8 mouse cellular contexts compared by ENCODE assay signal in genomic region chr3:83872853-83873252, GRCm38 (mm10). TPM values are rescaled to one million over a fixed set of nuclear protein-coding genes. Genes with fewer than 3 reads are reported as not detected.
DNase-seq lines count a peak whose midpoint lies in the region; TF ChIP-seq lines count a peak whose summit lies in the region.
"Not testable (repeated sequence)": the region's sequence is repeated elsewhere in the genome, so short reads cannot be mapped to it uniquely, and the experiment has no call there.
"Had no signal": no experiment of that assay in that cellular context is flagged by ENCODE, and none has a peak within 500 bp of the region (broad histone marks: within the 10 kb centered on the region; RNA-seq: fewer than 3 reads in every experiment).

No protein-coding gene starts in this region.

- TF ChIP-seq POLR2A in ES-Bruce4 (IDR thresholded peaks at IDR 0.05; ENCODE audit: insufficient read depth, low read length) = not testable (repeated sequence)

- peaks cover 27% of the 10 kb centered on the region for H3K4me1 ChIP-seq in E14TG2a.4 (replicated peaks; ENCODE audit: low read depth, low read length)
- H3K4me1 ChIP-seq in ES-Bruce4 (ENCODE audit: control insufficient read depth, insufficient read depth, low read length); ES-E14 (ENCODE audit: control insufficient read depth in 2 of 2, insufficient read depth in 2 of 2, low read length in 2 of 2, poor library complexity in 1 of 2): not testable (repeated sequence)

- not testable (repeated sequence) for H3K9ac ChIP-seq in ES-Bruce4 (ENCODE audit: low read depth, poor library complexity, severe bottlenecking); ES-E14 (ENCODE audit: insufficient read depth, low read depth, low read length, poor library complexity, severe bottlenecking)

- peak; percentile 91 for DNase-seq in ES-CJ7 (ENCODE audit: low read depth, low spot score)
- not testable (repeated sequence) for DNase-seq in ES-E14 (ENCODE audit: low read depth, low spot score)
- peak; percentile 95 for DNase-seq in R1 (ENCODE audit: low read depth, low spot score)
- peak; percentile 92 for DNase-seq in ZHBTc4 (ENCODE audit: low read depth, low spot score)

- in situ Hi-C loops in ES-E14 (cut with MboI; ENCODE audit: low sequenced_read_pairs in 2 of 2, unreplicated experiment in 2 of 2) = not testable (repeated sequence)

- 0 out of 2 replicates have a peak overlapping the region, but pooled peaks have one; percentile 39 for H3K4me3 ChIP-seq in E14TG2a.4 (replicated peaks; ENCODE audit: low read length)
- H3K4me3 ChIP-seq in ES-Bruce4 (ENCODE audit: low read depth, low read length); ES-E14 (ENCODE audit: insufficient read depth in 1 of 2, low read depth in 1 of 2, low read length in 2 of 2, poor library complexity in 1 of 2, severe bottlenecking in 1 of 2): not testable (repeated sequence)

- H3K27ac ChIP-seq in ES-Bruce4 (ENCODE audit: insufficient read depth, low read length) (peak overlapping the region; percentile 88), ES-E14 (ENCODE audit: insufficient read depth, low read depth, low read length, poor library complexity, severe bottlenecking) (peak overlapping the region; percentile 98; the same call in 1 of the 2 replicates)

- TF ChIP-seq CTCF in E14TG2a.4 (conservative IDR thresholded peaks at IDR 0.05; ENCODE audit: low read length); ES-Bruce4 (IDR thresholded peaks at IDR 0.05; ENCODE audit: low read depth, low read length): not testable (repeated sequence)

- peak; percentile 61; the same call in 1 of the 2 replicates for TF ChIP-seq EP300 in ES-Bruce4 (IDR thresholded peaks at IDR 0.05; ENCODE audit: insufficient read depth, low read depth, low read length)

- H3K9me3 ChIP-seq in E14TG2a.4 (ENCODE audit: low read length) (peaks cover 65% of the 10 kb centered on the region), ES-Bruce4 (replicated peaks; ENCODE audit: control insufficient read depth, insufficient read depth, low read length, poor library complexity, severe bottlenecking) (peaks cover 51% of the 10 kb centered on the region)
- not testable (repeated sequence) for H3K9me3 ChIP-seq in ES-E14 (ENCODE audit: control insufficient read depth, insufficient read depth, low read depth, low read length)

- not testable (repeated sequence) for H3K27me3 ChIP-seq in E14TG2a.4 (ENCODE audit: insufficient read depth, low read length); ES-Bruce4 (ENCODE audit: control insufficient read depth, insufficient read depth, low read length, poor library complexity, severe bottlenecking)

- H3K36me3 ChIP-seq in E14TG2a.4 (ENCODE audit: insufficient read depth, low read length) = peaks cover 32% of the 10 kb centered on the region
- H3K36me3 ChIP-seq in ES-Bruce4 (ENCODE audit: control insufficient read depth, insufficient read depth, low read length, poor library complexity, severe bottlenecking); ES-E14 (ENCODE audit: control insufficient read depth, insufficient read depth, low read length, poor library complexity, severe bottlenecking): not testable (repeated sequence)

TF ChIP-seq in ES-E14, 5 proteins besides CTCF, POLR2A, EP300 and RAD21:
- peak; percentile 72; the same call in 1 of the 2 replicates for TF ChIP-seq CHD2 (IDR thresholded peaks at IDR 0.05; ENCODE audit: low read depth, low read length)
TF ChIP-seq in ES-E14: peak in this region for 1; not testable (repeated sequence) for 4.

RNA-seq across cellular contexts. Expression of gene Tlr2, which starts 31.3 kb away (rescaled TPM):
- 1.4 and 2.0 TPM in 2 replicates for polyA plus RNA-seq in ES-Bruce4 (2011; ENCODE audit: insufficient read depth, insufficient read length, low read depth, missing spikeins)
- 11.8 and 13.8 TPM in 2 replicates for total RNA-seq in ES-E14 (2012; rRNA removed)
- total RNA-seq: MEL had no signal
- polyA plus RNA-seq: G1E had no signal
